Mouse (Mus musculus): Measurements from ENCODE around the gene Zfp36l1.

Gene Zfp36l1

GRCm38 (mm10) chr12:80135173-80135572 is 22.4 kb upstream of the Zfp36l1 start:
- H3K36me3 ChIP-seq (ENCODE audit: insufficient read depth, low read length): no peaks in the 10 kb centered on the region
- H3K27me3 ChIP-seq (ENCODE audit: insufficient read depth, low read length): peaks cover 57% of the 10 kb centered on the region
- TF ChIP-seq NANOG (IDR thresholded peaks at IDR 0.05; ENCODE audit: borderline replicate concordance, low read length) (no peak), CTCF (conservative IDR thresholded peaks at IDR 0.05; ENCODE audit: low read length) (no peak), POU5F1 (IDR thresholded peaks at IDR 0.05; ENCODE audit: borderline replicate concordance, low read length) (no peak)
- H3K4me1 ChIP-seq (replicated peaks; ENCODE audit: low read depth, low read length): peaks cover 41% of the 10 kb centered on the region
- H3K9me3 ChIP-seq (ENCODE audit: low read length): no peaks in the 10 kb centered on the region
- no peak overlapping the region for H3K4me3 ChIP-seq (replicated peaks; ENCODE audit: low read length)

- peaks cover 51% of the 10 kb centered on the region for H3K4me1 ChIP-seq (replicated peaks; ENCODE audit: low read depth, low read length)
- H3K4me3 ChIP-seq (replicated peaks; ENCODE audit: low read length): peak overlapping the region; percentile 87
- no peaks in the 10 kb centered on the region for H3K9me3 ChIP-seq (ENCODE audit: low read length)
- peaks cover 46% of the 10 kb centered on the region for H3K27me3 ChIP-seq (ENCODE audit: insufficient read depth, low read length)
- no peaks in the 10 kb centered on the region for H3K36me3 ChIP-seq (ENCODE audit: insufficient read depth, low read length)
- TF ChIP-seq CTCF (conservative IDR thresholded peaks at IDR 0.05; ENCODE audit: low read length) (peak; percentile 23), POU5F1 (IDR thresholded peaks at IDR 0.05; ENCODE audit: borderline replicate concordance, low read length) (no peak)
Measured at GRCm38 (mm10) chr12:80133011-80133545, 20.3 kb upstream of the Zfp36l1 start.

GRCm38 (mm10) chr12:80132250-80133003 is 19.6 kb upstream of the Zfp36l1 start:
- Histone ChIP-seq H3K4me3 (replicated peaks; ENCODE audit: low read length) (peak overlapping the region; percentile 87), H3K36me3 (ENCODE audit: insufficient read depth, low read length) (no peaks in the 10 kb centered on the region), H3K4me1 (replicated peaks; ENCODE audit: low read depth, low read length) (peaks cover 57% of the 10 kb centered on the region), H3K27me3 (ENCODE audit: insufficient read depth, low read length) (peaks cover 41% of the 10 kb centered on the region), H3K9me3 (ENCODE audit: low read length) (no peaks in the 10 kb centered on the region)
- TF ChIP-seq CTCF (conservative IDR thresholded peaks at IDR 0.05; ENCODE audit: low read length) (peak; percentile 42), POU5F1 (IDR thresholded peaks at IDR 0.05; ENCODE audit: borderline replicate concordance, low read length) (no peak)

- peaks cover 65% of the 10 kb centered on the region for H3K4me1 ChIP-seq (replicated peaks; ENCODE audit: low read depth, low read length)
- TF ChIP-seq POU5F1 (IDR thresholded peaks at IDR 0.05; ENCODE audit: borderline replicate concordance, low read length): no peak
- no peak for TF ChIP-seq NANOG (IDR thresholded peaks at IDR 0.05; ENCODE audit: borderline replicate concordance, low read length)
- no peak for TF ChIP-seq CTCF (conservative IDR thresholded peaks at IDR 0.05; ENCODE audit: low read length)
- H3K27me3 ChIP-seq (ENCODE audit: insufficient read depth, low read length): peaks cover 37% of the 10 kb centered on the region
- H3K36me3 ChIP-seq (ENCODE audit: insufficient read depth, low read length): no peaks in the 10 kb centered on the region
- peak overlapping the region; percentile 87 for H3K4me3 ChIP-seq (replicated peaks; ENCODE audit: low read length)
- H3K9me3 ChIP-seq (ENCODE audit: low read length): no peaks in the 10 kb centered on the region
Measured at GRCm38 (mm10) chr12:80131359-80132249, 18.8 kb upstream of the Zfp36l1 start.

GRCm38 (mm10) chr12:80130558-80131358 is 17.9 kb upstream of the Zfp36l1 start:
- TF ChIP-seq CTCF (conservative IDR thresholded peaks at IDR 0.05; ENCODE audit: low read length): no peak
- no peak for TF ChIP-seq POU5F1 (IDR thresholded peaks at IDR 0.05; ENCODE audit: borderline replicate concordance, low read length)
- Histone ChIP-seq H3K4me3 (replicated peaks; ENCODE audit: low read length) (no peak overlapping the region), H3K4me1 (replicated peaks; ENCODE audit: low read depth, low read length) (peaks cover 72% of the 10 kb centered on the region), H3K36me3 (ENCODE audit: insufficient read depth, low read length) (no peaks in the 10 kb centered on the region), H3K27me3 (ENCODE audit: insufficient read depth, low read length) (peaks cover 30% of the 10 kb centered on the region), H3K9me3 (ENCODE audit: low read length) (no peaks in the 10 kb centered on the region)

- Histone ChIP-seq H3K4me3 (replicated peaks; ENCODE audit: low read length) (no peak overlapping the region), H3K36me3 (ENCODE audit: insufficient read depth, low read length) (peaks cover 7% of the 10 kb centered on the region), H3K9me3 (ENCODE audit: low read length) (no peaks in the 10 kb centered on the region), H3K27me3 (ENCODE audit: insufficient read depth, low read length) (peaks cover 30% of the 10 kb centered on the region), H3K4me1 (replicated peaks; ENCODE audit: low read depth, low read length) (peaks cover 78% of the 10 kb centered on the region)
- TF ChIP-seq POU5F1 (IDR thresholded peaks at IDR 0.05; ENCODE audit: borderline replicate concordance, low read length) (no peak), CTCF (conservative IDR thresholded peaks at IDR 0.05; ENCODE audit: low read length) (0 out of 2 replicates have a peak, but pooled peaks have one; percentile 7)
Measured at GRCm38 (mm10) chr12:80129531-80129930, 16.7 kb upstream of the Zfp36l1 start.

- Histone ChIP-seq H3K27me3 (ENCODE audit: insufficient read depth, low read length) (peaks cover 37% of the 10 kb centered on the region), H3K4me1 (replicated peaks; ENCODE audit: low read depth, low read length) (peaks cover 96% of the 10 kb centered on the region), H3K36me3 (ENCODE audit: insufficient read depth, low read length) (peaks cover 25% of the 10 kb centered on the region), H3K9me3 (ENCODE audit: low read length) (no peaks in the 10 kb centered on the region), H3K4me3 (replicated peaks; ENCODE audit: low read length) (no peak overlapping the region)
- TF ChIP-seq NANOG (IDR thresholded peaks at IDR 0.05; ENCODE audit: borderline replicate concordance, low read length): no peak
- TF ChIP-seq POU5F1 (IDR thresholded peaks at IDR 0.05; ENCODE audit: borderline replicate concordance, low read length): no peak
Measured at GRCm38 (mm10) chr12:80127191-80127762, 14.5 kb upstream of the Zfp36l1 start.

Measured in E14TG2a.4 (cell line).